Mouse (Mus musculus) midbrain, embryonic 12.5 days (tissue): Measurements from ENCODE around the gene Folr2. TPM values are rescaled to one million over a fixed set of nuclear protein-coding genes. Genes with fewer than 3 reads are reported as not detected.
A peak's percentile ranks its signal among the peaks of the same experiment; 100 is the strongest.

Experiments
- ATAC-seq: fragments of 200-750 bp; cut with Nextera tagmentation; 2 replicates; pipeline ENCODE4 v1.8.0; 2017; ENCODE audit warnings: low read depth, moderate TSS enrichment, moderate library complexity; ENCODE audit not compliant: low FRiP score
- H3K27ac ChIP-seq: fragments of 300-500 bp; sonication (generic); replicated peaks from 2 replicates; pipeline ENCODE4 v1.5.1; 2016; ENCODE audit warnings: mild to moderate bottlenecking
- H3K27me3 ChIP-seq: fragments of 300-500 bp; sonication (generic); 2 replicates; pipeline ENCODE4 v1.6.1; 2016; ENCODE audit warnings: mild to moderate bottlenecking
- H3K36me3 ChIP-seq: fragments of 300-500 bp; sonication (generic); 2 replicates; pipeline ENCODE4 v1.6.1; 2016
- H3K4me1 ChIP-seq: fragments of 300-500 bp; sonication (generic); 2 replicates; pipeline ENCODE4 v1.6.1; 2016
- H3K4me2 ChIP-seq: fragments of 300-500 bp; sonication (generic); replicated peaks from 2 replicates; pipeline ENCODE4 v1.6.1; 2016; ENCODE audit warnings: mild to moderate bottlenecking, moderate library complexity
- H3K4me3 ChIP-seq: fragments of 300-500 bp; sonication (generic); 2 replicates; pipeline ENCODE4 v1.5.1; 2016; ENCODE audit warnings: mild to moderate bottlenecking
- H3K9ac ChIP-seq: fragments of 300-500 bp; sonication (generic); replicated peaks from 2 replicates; pipeline ENCODE4 v1.6.1; 2016; ENCODE audit warnings: mild to moderate bottlenecking, moderate library complexity
- H3K9me3 ChIP-seq: fragments of 300-500 bp; sonication (generic); 2 replicates; pipeline ENCODE4 v1.6.1; 2016; ENCODE audit warnings: mild to moderate bottlenecking
- WGBS: fragments of 180-500 bp; shearing (Covaris S2); methylation state at CpG from one replicate; pipeline ENCODE4 v1.1.7; 2016; 5-methylcytosine and 5-hydroxymethylcytosine counted together
- polyA plus RNA-seq: library from polyadenylated mRNA; unstranded; fragments of >200 nt; fragmentation: Nextera tagmentation; extraction: Ambion mirVana; gene quantifications from 2 replicates; pipeline ENCODE4 v1.2.1, GENCODE M21; 2016

The Folr2 gene
- polyA plus RNA-seq = 2.9 and 4.3 TPM in 2 replicates

DNA sequence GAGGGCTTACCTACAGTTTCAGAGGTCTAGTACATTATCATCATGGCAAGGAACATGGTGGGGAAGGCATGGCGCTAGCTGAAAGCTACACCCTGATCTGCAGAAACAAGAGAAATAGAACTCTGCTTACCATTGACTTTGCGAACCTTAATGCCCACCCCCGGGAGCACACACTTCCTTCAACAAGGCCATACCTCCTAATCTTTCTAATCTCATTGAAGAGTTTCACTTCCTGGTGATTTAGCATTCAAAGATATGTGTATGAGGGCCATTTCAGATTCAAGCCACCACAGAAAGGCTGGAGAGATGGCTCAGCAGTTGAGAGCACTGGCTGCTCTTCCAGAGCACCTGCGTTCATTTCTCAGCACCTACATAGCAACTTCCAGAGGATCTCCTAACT lies at the start of gene Folr2:
Gene Folr2, minus strand, starts transcription at position 101 of the 400 bp plus-strand sequence.
- WGBS = 85% methylated on average over 4 of the region's 4 CpGs
- Histone ChIP-seq H3K27ac (no peak within 1 kb of the TSS), H3K4me1 (no peaks in the 10 kb centered on the region), H3K27me3 (no peaks in the 10 kb centered on the region), H3K36me3 (no peaks in the 10 kb centered on the region), H3K9me3 (no peaks in the 10 kb centered on the region), H3K9ac (no peak within 1 kb of the TSS), H3K4me3 (no peak within 1 kb of the TSS), H3K4me2 (no peak within 1 kb of the TSS)
- no peak for ATAC-seq

GRCm38 (mm10) chr7:101906696-101907095 lies 49.7 kb upstream of the Folr2 start:
- ATAC-seq = no peak
- Histone ChIP-seq H3K9ac (peak overlapping the region; percentile 78), H3K4me3 (peak overlapping the region; percentile 63), H3K27me3 (no peaks in the 10 kb centered on the region), H3K9me3 (no peaks in the 10 kb centered on the region), H3K4me2 (peak overlapping the region; percentile 67), H3K27ac (no peak overlapping the region), H3K4me1 (peaks cover 22% of the 10 kb centered on the region), H3K36me3 (peaks cover 34% of the 10 kb centered on the region)
- WGBS = 79% methylated on average over 8 of the region's 8 CpGs

GRCm38 (mm10) chr7:101906287-101906681 lies 49.3 kb upstream of the Folr2 start, which contains the start of gene Tomt:
Gene Tomt, minus strand, starts transcription at chr7:101906359.
- WGBS = 21% methylated on average over 11 of the region's 11 CpGs

DNA sequence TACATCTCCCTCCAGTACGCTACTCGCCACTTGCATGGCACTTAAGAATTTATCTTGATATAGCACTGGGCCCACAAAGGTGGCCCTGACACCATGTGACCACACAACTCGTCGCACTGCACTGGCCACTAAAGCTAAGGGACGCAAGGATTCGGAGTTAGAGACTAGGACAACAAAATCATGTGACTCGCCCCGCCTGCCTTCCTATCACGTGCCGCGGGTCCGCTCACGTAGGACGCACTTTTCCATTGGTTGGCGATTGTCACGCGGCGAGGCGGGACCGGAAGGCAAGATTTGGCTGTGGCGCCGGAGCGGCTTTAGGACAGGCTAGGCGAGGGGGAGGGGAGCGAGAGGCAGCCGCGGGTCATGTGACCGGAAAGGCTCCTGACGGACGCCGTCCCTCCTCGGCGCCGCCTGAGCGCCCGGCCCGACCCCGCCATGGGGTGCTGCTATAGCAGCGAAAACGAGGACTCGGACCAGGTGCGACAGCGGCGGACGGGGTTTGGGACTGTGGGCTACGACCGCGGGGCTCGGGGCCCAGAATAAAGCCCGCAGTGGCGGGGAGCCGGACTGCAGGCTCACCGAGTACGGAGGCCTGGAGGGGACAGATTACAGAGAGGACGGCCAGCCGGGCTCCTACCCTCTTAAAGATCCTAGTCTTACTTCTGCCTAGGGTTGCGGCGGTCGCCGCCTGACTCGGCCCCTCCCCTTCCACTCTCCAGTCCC lies 48.7 kb upstream of the Folr2 start, which contains the start of gene Lamtor1:
Gene Lamtor1, plus strand, starts transcription at position 344 of the 726 bp plus-strand sequence.
- Histone ChIP-seq H3K27me3 (no peaks in the 10 kb centered on the region), H3K36me3 (peaks cover 25% of the 10 kb centered on the region), H3K4me3 (peak within 1 kb of the TSS; percentile 63), H3K9me3 (no peaks in the 10 kb centered on the region), H3K4me1 (peaks cover 22% of the 10 kb centered on the region), H3K27ac (peak within 1 kb of the TSS; percentile 92), H3K4me2 (peak within 1 kb of the TSS; percentile 67), H3K9ac (peak within 1 kb of the TSS; percentile 78)
- WGBS = under 1% methylated on average over 57 of the region's 61 CpGs
- ATAC-seq = peak; percentile 98

More at GRCm38 (mm10) chr7:101906287-101906681, 49.3 kb upstream of the Folr2 start, which contains the start of gene Tomt:
- Histone ChIP-seq H3K9me3 (no peaks in the 10 kb centered on the region), H3K36me3 (peaks cover 31% of the 10 kb centered on the region), H3K27me3 (no peaks in the 10 kb centered on the region), H3K9ac (peak within 1 kb of the TSS; percentile 78), H3K4me1 (peaks cover 22% of the 10 kb centered on the region), H3K4me3 (peak within 1 kb of the TSS; percentile 63), H3K27ac (peak within 1 kb of the TSS; percentile 92), H3K4me2 (peak within 1 kb of the TSS; percentile 67)
- ATAC-seq = no peak

DNA sequence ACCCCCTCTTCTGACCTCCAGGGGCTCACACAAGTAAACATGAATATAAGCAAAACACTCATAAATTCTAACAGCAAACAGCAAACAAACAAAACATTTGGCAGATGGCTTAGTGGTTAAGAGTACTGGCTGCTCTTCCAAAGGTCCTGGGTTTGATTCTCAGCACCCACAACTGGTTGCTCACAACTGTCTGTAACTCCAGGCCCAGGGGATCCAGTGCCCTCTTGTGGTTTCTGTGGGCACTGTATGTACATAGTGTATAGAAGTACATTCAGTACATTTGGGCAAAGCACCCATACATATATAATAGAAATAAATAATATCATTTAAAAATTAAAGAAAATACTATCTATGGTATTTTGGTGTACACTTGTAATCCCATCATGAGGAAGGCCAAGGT lies 45.9 kb upstream of the Folr2 start:
- H3K27me3 ChIP-seq = no peaks in the 10 kb centered on the region
- ATAC-seq = no peak
- peaks cover 12% of the 10 kb centered on the region for H3K36me3 ChIP-seq
- H3K4me3 ChIP-seq = no peak overlapping the region
- no peak overlapping the region for H3K27ac ChIP-seq
- peaks cover 17% of the 10 kb centered on the region for H3K4me1 ChIP-seq
- H3K9ac ChIP-seq = no peak overlapping the region
- H3K4me2 ChIP-seq = no peak overlapping the region
- no peaks in the 10 kb centered on the region for H3K9me3 ChIP-seq

- 93% methylated on average over 10 of the region's 10 CpGs for WGBS
- no peak overlapping the region for H3K4me3 ChIP-seq
- peaks cover 12% of the 10 kb centered on the region for H3K36me3 ChIP-seq
- H3K27me3 ChIP-seq = no peaks in the 10 kb centered on the region
- no peak overlapping the region for H3K4me2 ChIP-seq
- H3K4me1 ChIP-seq = peaks cover 16% of the 10 kb centered on the region
- no peaks in the 10 kb centered on the region for H3K9me3 ChIP-seq
- H3K9ac ChIP-seq = no peak overlapping the region
- no peak for ATAC-seq
- H3K27ac ChIP-seq = no peak overlapping the region
These were observed 45.0 kb upstream of the Folr2 start for GRCm38 (mm10) chr7:101901969-101902368.

GRCm38 (mm10) chr7:101900331-101901097 lies 43.5 kb upstream of the Folr2 start:
- Histone ChIP-seq H3K4me2 (no peak overlapping the region), H3K27ac (no peak overlapping the region), H3K9ac (no peak overlapping the region), H3K36me3 (peaks cover 12% of the 10 kb centered on the region), H3K4me1 (peaks cover 10% of the 10 kb centered on the region), H3K9me3 (no peaks in the 10 kb centered on the region), H3K27me3 (no peaks in the 10 kb centered on the region), H3K4me3 (no peak overlapping the region)
- WGBS = 92% methylated on average over 16 of the region's 16 CpGs
- ATAC-seq = no peak

DNA sequence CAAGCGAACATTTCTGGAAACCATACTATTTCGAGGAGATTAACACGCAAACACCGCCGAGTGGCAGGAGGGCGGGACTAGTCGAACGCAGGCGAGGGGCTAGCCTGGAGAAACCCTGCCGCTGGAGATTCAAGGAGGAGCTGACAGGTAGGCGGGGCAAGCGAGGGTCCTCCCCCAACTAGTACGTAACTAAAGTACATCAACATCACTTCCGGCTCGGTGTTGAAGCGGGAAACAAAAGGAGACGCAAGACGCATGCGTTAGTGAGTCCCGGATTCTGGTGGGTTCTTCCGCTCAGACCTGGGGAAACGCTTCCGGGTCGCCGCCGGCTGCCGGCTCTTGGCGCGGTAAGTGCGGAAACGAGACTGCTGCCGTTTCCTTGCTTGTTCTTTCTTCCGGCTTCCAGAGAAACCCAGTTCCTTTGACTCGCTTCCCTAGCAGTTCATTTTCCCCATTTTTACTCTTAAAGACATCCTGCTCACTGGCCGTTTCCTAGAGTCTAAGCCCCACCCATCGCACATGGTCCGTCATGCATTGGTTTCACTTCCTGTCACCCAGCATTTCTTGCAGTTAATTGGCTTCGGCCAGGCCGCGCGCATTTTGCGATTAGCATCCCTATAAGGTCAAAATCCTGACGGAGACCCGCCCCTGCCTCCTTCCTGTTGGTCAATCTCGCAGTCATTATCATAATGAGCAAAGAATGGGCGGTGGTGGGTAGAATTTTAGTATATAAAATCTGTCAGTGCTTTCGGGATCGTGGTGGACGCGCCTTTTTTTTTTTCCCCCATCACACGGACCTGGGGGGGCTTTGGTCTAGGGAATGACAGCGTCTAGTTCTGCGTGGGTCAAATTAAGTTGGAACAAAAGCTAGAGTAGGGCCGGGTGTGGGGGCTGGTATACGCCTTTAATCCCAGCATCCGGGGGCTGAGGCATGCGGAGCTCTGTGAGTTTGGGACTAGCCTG lies 39.4 kb upstream of the Folr2 start:
- H3K4me1 ChIP-seq = peaks cover 6% of the 10 kb centered on the region
- H3K4me2 ChIP-seq = peak overlapping the region; percentile 53
- H3K27ac ChIP-seq = peak overlapping the region; percentile 87
- H3K36me3 ChIP-seq = no peaks in the 10 kb centered on the region
- WGBS = under 1% methylated on average over 57 of the region's 57 CpGs
- peak overlapping the region; percentile 62 for H3K4me3 ChIP-seq
- no peaks in the 10 kb centered on the region for H3K9me3 ChIP-seq
- peak; percentile 98 for ATAC-seq
- peak overlapping the region; percentile 60 for H3K9ac ChIP-seq
- no peaks in the 10 kb centered on the region for H3K27me3 ChIP-seq

DNA sequence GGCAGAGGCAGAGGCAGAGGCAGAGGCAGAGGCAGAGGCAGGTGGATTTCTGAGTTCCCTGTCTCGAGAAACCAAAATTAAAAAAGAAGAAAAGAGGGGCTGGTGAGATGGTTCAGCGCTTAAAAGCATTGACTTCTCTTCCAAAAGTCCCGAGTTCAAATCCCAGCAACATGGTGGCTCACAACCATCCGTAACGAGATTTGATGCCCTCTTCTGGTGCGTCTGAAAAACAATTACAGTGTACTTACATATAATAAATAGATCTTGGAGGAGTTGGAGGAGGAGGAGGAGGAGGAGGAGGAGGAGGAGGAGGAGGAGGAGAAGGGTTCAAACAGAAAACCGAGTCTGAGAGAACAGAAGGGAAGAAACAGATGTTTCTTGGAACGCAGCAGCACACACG lies 38.7 kb upstream of the Folr2 start:
- peaks cover 6% of the 10 kb centered on the region for H3K4me1 ChIP-seq
- peak overlapping the region; percentile 87 for H3K27ac ChIP-seq
- 45% methylated on average over 9 of the region's 9 CpGs for WGBS
- no peak for ATAC-seq
- H3K9ac ChIP-seq = peak overlapping the region; percentile 60
- H3K9me3 ChIP-seq = no peaks in the 10 kb centered on the region
- H3K27me3 ChIP-seq = no peaks in the 10 kb centered on the region
- peak overlapping the region; percentile 53 for H3K4me2 ChIP-seq
- no peaks in the 10 kb centered on the region for H3K36me3 ChIP-seq
- H3K4me3 ChIP-seq = peak overlapping the region; percentile 62

GRCm38 (mm10) chr7:101888460-101888859 lies 31.5 kb upstream of the Folr2 start:
- no peak for ATAC-seq
- H3K27me3 ChIP-seq = no peaks in the 10 kb centered on the region
- no peaks in the 10 kb centered on the region for H3K9me3 ChIP-seq
- H3K9ac ChIP-seq = no peak overlapping the region
- no peak overlapping the region for H3K4me3 ChIP-seq
- no peaks in the 10 kb centered on the region for H3K4me1 ChIP-seq
- H3K4me2 ChIP-seq = no peak overlapping the region
- no peaks in the 10 kb centered on the region for H3K36me3 ChIP-seq
- 84% methylated on average over 4 of the region's 4 CpGs for WGBS
- no peak overlapping the region for H3K27ac ChIP-seq

DNA sequence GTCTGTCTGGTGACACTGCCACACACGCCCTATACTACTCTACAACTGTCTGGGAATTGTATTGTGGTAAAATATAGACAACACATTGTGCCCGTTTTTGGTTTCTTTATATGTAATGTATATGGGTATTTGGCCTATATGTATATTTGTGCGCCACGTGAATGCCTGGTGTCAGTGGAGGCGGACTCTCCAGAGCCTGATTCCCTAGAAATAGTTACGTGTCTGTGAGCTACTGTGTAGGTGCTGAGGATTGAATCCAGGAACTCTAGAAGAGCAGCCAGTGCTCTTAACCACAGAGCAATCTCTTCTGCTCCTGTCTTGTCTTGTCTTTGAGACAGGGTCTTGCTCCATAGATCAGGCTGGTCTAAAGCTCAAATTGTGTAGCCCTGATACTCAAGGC lies 29.3 kb upstream of the Folr2 start:
- no peak overlapping the region; the same call in 1 of the 2 replicates for H3K9ac ChIP-seq
- no peak for ATAC-seq
- WGBS = 91% methylated on average over 6 of the region's 6 CpGs
- H3K4me3 ChIP-seq = no peak overlapping the region
- H3K4me2 ChIP-seq = no peak overlapping the region
- H3K27me3 ChIP-seq = no peaks in the 10 kb centered on the region
- H3K4me1 ChIP-seq = no peaks in the 10 kb centered on the region
- no peaks in the 10 kb centered on the region for H3K36me3 ChIP-seq
- H3K9me3 ChIP-seq = no peaks in the 10 kb centered on the region
- H3K27ac ChIP-seq = no peak overlapping the region
